Mouse (Mus musculus) ES-Bruce4 (cell line): ENCODE data around the gene Dus4l.

ENCODE experiments used
- CTCF ChIP-seq: IDR thresholded peaks from one replicate; pipeline ENCODE4 v1.8.1; 2011; ENCODE audit warnings: low read depth, low read length
- EP300 ChIP-seq: IDR thresholded peaks from 2 replicates; pipeline ENCODE4 v1.6.1; 2011; ENCODE audit warnings: low read depth, low read length; ENCODE audit not compliant: insufficient read depth
- POLR2A ChIP-seq: IDR thresholded peaks from one replicate; pipeline ENCODE4 v1.8.1; 2011; ENCODE audit warnings: low read length; ENCODE audit not compliant: insufficient read depth

GRCm38 (mm10) chr12:31667187-31667586 is 12.6 kb upstream of the Dus4l start:
- TF ChIP-seq POLR2A (no peak), EP300 (no peak), CTCF (no peak)
